Mouse (Mus musculus) embryonic facial prominence, embryonic 15.5 days (tissue): ENCODE measurements around the gene Dcakd. TPM values are rescaled to one million over a fixed set of nuclear protein-coding genes. Genes with fewer than 3 reads are reported as not detected.
A peak's percentile ranks its signal among the peaks of the same experiment; 100 is the strongest.

Source experiments
- ATAC-seq: fragments of 200-750 bp; cut with Nextera tagmentation; 2 replicates; pipeline ENCODE4 v1.8.0; 2017; ENCODE audit warnings: low read depth, moderate TSS enrichment; ENCODE audit not compliant: insufficient number of reproducible peaks, low FRiP score, low TSS enrichment
- H3K27ac ChIP-seq: fragments of 300-500 bp; sonication (generic); replicated peaks from 2 replicates; pipeline ENCODE4 v1.5.1; 2015; ENCODE audit warnings: mild to moderate bottlenecking, inconsistent platforms
- H3K27me3 ChIP-seq: fragments of 300-500 bp; sonication (generic); 2 replicates; pipeline ENCODE4 v1.6.1; 2015; ENCODE audit warnings: inconsistent platforms
- H3K36me3 ChIP-seq: fragments of 300-500 bp; sonication (generic); 2 replicates; pipeline ENCODE4 v1.6.1; 2015; ENCODE audit warnings: mild to moderate bottlenecking, inconsistent platforms
- H3K4me1 ChIP-seq: fragments of 300-500 bp; sonication (generic); 2 replicates; pipeline ENCODE4 v1.6.1; 2015; ENCODE audit warnings: inconsistent platforms
- H3K4me2 ChIP-seq: fragments of 300-500 bp; sonication (generic); replicated peaks from 2 replicates; pipeline ENCODE4 v1.6.1; 2015; ENCODE audit warnings: mild to moderate bottlenecking, inconsistent platforms
- H3K4me3 ChIP-seq: fragments of 300-500 bp; sonication (generic); replicated peaks from 2 replicates; pipeline ENCODE4 v1.5.1; 2015; ENCODE audit warnings: mild to moderate bottlenecking, inconsistent platforms
- H3K9ac ChIP-seq: fragments of 300-500 bp; sonication (generic); 2 replicates; pipeline ENCODE4 v1.6.1; 2015; ENCODE audit warnings: inconsistent platforms
- H3K9me3 ChIP-seq: fragments of 300-500 bp; sonication (generic); replicated peaks from 2 replicates; pipeline ENCODE4 v1.6.1; 2016; ENCODE audit warnings: inconsistent platforms
- WGBS: fragments of 180-500 bp; shearing (Covaris S2); methylation state at CpG from one replicate; pipeline ENCODE4 v1.1.7; 2015; 5-methylcytosine and 5-hydroxymethylcytosine counted together
- polyA plus RNA-seq: library from polyadenylated mRNA; unstranded; fragments of >200 nt; fragmentation: Nextera tagmentation; extraction: Ambion mirVana; gene quantifications from 2 replicates; pipeline ENCODE4 v1.2.1, GENCODE M21; 2015

The Dcakd gene
- polyA plus RNA-seq, 1 experiment from 2014 or later = 158 TPM

DNA sequence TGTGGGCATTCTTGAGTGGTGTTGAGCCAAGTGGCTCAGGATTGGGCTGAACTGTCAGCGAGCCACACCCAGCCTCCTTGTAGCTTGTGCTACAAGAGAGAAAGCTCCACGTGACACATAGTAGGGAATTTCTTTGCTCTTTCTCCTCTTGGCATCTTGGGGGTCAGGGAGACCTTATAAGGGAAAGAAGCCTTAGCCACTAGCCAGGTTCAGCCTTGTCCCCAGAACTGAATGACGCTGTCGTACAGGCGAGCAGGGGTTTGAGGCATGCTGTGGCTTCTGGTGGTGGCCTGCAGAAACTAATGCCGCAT, 38.9 kb upstream of the Dcakd start:
- H3K4me2 ChIP-seq = no peak overlapping the region
- no peaks in the 10 kb centered on the region for H3K9me3 ChIP-seq
- H3K4me1 ChIP-seq = peaks cover 20% of the 10 kb centered on the region
- no peak; the same call in 1 of the 2 replicates for ATAC-seq
- H3K36me3 ChIP-seq = peaks cover 80% of the 10 kb centered on the region
- H3K9ac ChIP-seq = no peak overlapping the region
- H3K27me3 ChIP-seq = no peaks in the 10 kb centered on the region
- H3K27ac ChIP-seq = peak overlapping the region; percentile 76
- no peak overlapping the region for H3K4me3 ChIP-seq
- 91% methylated on average over 6 of the region's 6 CpGs for WGBS

DNA sequence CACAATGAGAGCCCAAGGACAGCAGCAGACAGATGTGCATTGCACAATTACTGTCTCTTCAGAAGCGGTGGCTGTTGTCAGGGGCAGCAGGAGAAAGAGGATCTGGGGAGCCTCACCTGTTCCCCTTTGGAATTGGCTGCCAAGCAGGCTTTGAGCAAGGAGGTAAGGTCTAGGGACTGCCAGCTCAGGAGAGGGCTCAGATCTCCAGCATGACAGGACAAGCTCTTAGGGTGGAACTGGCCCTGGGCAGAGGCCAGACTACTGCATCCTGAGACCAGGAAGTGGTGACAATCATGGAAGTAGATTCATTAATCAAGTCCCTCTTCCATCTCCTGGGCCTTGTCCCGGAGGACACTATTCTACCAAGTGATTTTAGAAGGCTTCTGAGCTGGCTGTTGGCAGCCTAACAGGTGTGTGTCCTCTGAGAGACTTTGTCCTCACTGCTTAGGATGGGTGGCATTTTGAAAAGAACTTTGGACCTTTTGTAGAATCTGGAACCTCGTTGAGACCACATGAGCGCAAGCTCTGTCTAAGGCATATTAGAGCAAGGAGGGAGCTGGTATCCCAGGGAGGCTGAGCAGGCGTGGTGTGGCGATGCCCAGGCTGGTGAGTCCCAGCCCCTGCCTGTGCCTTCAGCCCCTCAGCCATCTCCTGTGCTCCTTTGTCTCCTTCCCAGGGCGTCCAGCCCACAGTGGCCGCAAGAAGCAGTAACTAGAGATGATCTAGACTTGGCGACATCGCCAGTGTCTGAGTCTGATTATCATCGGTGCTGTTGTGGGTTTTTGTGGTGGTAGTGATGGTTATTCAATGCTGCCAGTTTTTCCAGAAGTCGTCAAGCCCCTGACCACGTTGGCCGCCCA, 38.3 kb upstream of the Dcakd start:
- peak overlapping the region; percentile 76; the same call in 1 of the 2 replicates for H3K27ac ChIP-seq
- H3K4me3 ChIP-seq = no peak overlapping the region
- no peaks in the 10 kb centered on the region for H3K27me3 ChIP-seq
- peaks cover 20% of the 10 kb centered on the region for H3K4me1 ChIP-seq
- H3K9ac ChIP-seq = no peak overlapping the region
- no peaks in the 10 kb centered on the region for H3K9me3 ChIP-seq
- H3K36me3 ChIP-seq = peaks cover 85% of the 10 kb centered on the region
- no peak overlapping the region for H3K4me2 ChIP-seq
- 86% methylated on average over 14 of the region's 14 CpGs for WGBS
- ATAC-seq = no peak

DNA sequence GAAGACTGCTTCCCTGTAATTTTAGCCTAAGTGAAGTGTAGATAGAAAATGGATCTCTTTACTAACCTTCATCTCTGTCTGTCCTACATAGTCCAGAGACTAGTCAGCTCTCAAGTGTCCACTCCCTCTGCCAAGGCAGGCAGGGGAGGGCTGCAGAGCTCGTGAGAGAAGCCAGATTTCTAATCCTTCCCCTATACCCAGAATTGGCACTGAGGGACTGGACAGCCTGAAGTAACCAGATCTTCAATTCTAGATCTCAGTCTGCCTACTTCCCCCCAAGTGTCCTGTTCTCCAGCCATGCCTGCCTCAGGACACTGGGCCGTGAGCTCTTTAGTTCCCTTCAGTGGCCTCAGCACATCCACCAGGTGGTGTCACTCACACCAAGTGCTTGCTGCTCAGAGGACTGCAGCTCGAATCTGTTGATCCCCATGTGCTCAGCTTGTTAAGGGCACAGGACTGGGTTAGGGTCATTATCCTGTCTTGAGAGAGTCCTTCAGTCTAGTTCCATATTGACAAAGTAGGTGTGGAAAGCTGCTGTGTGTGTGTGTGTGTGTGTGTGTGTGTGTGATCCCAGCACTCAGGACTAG, 30.5 kb upstream of the Dcakd start:
- H3K27me3 ChIP-seq = no peaks in the 10 kb centered on the region
- H3K9ac ChIP-seq = no peak overlapping the region
- no peaks in the 10 kb centered on the region for H3K4me1 ChIP-seq
- no peak overlapping the region for H3K4me2 ChIP-seq
- no peak overlapping the region for H3K27ac ChIP-seq
- no peaks in the 10 kb centered on the region for H3K9me3 ChIP-seq
- peaks cover 80% of the 10 kb centered on the region for H3K36me3 ChIP-seq
- ATAC-seq = no peak; the same call in 1 of the 2 replicates
- H3K4me3 ChIP-seq = no peak overlapping the region
- 61% methylated on average over 3 of the region's 3 CpGs for WGBS

DNA sequence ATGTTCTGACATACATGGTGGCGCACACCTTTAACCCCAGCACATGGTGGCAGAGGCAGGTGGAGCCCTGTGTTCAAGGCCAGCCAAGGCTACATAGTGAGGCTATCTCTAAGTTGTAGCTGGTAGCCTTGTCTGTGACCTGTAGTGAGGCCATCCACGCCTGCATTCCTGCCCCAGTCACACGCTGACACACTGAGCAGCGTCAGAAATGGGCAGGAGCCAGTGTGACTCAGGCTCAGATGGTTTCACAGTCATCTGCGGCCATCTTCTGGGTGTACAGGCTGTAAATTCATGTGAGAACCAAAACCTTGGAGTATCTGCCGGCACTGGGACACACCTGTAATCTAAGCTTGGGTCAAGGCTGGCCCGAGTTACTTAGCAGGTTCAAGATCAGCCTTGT, 28.5 kb upstream of the Dcakd start:
- Histone ChIP-seq H3K4me2 (no peak overlapping the region), H3K4me3 (no peak overlapping the region), H3K9ac (no peak overlapping the region), H3K9me3 (no peaks in the 10 kb centered on the region), H3K27ac (no peak overlapping the region), H3K36me3 (peaks cover 84% of the 10 kb centered on the region), H3K4me1 (0 out of 2 replicates have a peak, but pooled peaks cover 3% of the 10 kb centered on the region), H3K27me3 (no peaks in the 10 kb centered on the region)
- 97% methylated on average over 7 of the region's 7 CpGs for WGBS
- ATAC-seq = no peak

DNA sequence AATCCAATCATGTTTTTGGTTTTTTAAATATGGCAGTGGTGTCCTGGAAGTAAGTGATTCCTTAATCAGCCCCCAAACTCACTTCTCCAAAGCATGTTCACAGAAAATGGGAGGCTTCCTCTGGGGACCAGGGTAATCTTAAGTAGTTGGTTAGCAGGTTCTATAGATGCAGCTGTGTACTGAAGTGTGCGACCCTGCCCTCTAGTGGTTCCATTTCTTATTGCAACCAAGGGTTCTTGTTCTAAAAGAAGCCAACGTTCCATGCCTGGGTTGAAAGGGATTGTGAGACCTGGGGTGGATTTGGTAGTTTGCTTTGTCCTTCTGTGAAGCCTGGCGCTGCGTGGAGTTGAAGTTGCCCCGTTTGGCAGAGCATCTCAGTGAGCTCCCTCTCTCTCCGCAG, 26.7 kb upstream of the Dcakd start:
- Histone ChIP-seq H3K4me2 (no peak overlapping the region), H3K4me3 (no peak overlapping the region), H3K36me3 (peaks cover 87% of the 10 kb centered on the region), H3K4me1 (0 out of 2 replicates have a peak, but pooled peaks cover 3% of the 10 kb centered on the region), H3K27me3 (no peaks in the 10 kb centered on the region), H3K27ac (no peak overlapping the region), H3K9me3 (no peaks in the 10 kb centered on the region), H3K9ac (no peak overlapping the region)
- 40% methylated on average over 6 of the region's 6 CpGs for WGBS
- ATAC-seq = no peak

DNA sequence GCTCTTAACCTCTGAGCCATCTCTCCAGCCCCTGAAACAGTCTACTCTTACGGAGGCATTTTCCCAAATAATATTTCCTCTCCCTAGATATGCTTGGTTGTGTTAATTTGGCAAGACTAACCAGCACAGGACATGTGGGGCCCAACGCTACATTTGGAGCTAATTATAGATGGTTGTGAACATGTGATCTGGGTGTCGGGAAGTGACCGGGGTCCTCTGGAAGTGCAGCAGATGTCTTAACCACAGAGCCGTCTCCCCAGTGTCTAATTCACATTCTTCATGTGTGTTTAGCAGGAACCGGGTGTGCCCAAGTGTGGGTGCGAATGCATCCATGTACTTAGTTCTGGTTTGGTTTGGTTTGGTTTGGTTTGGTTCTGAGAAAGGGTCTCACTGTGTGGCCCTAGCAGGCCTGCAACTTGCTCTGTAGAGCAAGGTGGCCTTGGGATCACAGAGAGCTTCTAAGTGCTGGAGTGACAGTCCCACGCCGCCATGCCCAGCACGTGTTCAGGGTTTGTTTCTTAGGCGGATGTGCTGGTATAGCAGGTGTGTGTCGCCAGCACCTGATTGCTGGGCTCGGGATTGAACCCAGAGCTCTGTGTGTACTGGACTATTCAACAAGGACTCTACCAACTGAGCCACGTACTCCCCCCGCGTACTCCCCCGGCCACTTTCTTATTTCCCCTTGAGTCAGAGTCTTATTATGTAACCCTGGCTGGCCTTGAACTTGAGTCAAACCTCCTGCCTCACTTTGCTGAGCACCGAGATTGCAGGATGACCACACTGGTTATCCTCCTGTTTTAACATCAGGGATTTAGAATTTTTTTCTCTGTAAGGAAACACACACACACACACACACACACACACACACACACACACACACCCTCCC, 25.3 kb upstream of the Dcakd start:
- no peaks in the 10 kb centered on the region for H3K27me3 ChIP-seq
- no peak overlapping the region for H3K9ac ChIP-seq
- no peak overlapping the region for H3K4me3 ChIP-seq
- no peak for ATAC-seq
- 76% methylated on average over 18 of the region's 18 CpGs for WGBS
- H3K4me2 ChIP-seq = no peak overlapping the region
- H3K27ac ChIP-seq = 0 out of 2 replicates have a peak overlapping the region, but pooled peaks have one; percentile 51
- H3K4me1 ChIP-seq = 0 out of 2 replicates have a peak, but pooled peaks cover 3% of the 10 kb centered on the region
- no peaks in the 10 kb centered on the region for H3K9me3 ChIP-seq
- peaks cover 78% of the 10 kb centered on the region for H3K36me3 ChIP-seq

DNA sequence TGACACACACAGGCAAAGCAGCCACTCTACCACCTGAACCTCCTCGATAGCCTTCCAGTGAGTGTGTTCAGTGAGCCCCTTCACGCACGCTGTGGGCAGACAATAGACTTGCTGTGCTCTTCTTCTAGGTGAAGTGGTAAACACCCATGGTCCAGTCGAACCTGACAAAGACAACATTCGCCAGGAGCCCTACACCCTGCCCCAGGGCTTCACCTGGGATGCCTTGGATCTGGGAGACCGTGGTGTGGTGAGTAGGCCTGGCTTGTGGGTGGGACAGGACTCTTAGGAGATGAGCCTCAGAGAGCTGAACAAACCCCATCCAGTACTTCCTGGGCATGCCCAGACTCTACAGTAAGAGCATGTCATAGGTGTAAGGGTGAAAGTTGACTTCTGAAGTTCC, 23.9 kb upstream of the Dcakd start:
- no peak overlapping the region for H3K9ac ChIP-seq
- no peak overlapping the region for H3K4me2 ChIP-seq
- H3K4me1 ChIP-seq = 0 out of 2 replicates have a peak, but pooled peaks cover 3% of the 10 kb centered on the region
- peaks cover 64% of the 10 kb centered on the region for H3K36me3 ChIP-seq
- no peak overlapping the region for H3K27ac ChIP-seq
- no peak overlapping the region for H3K4me3 ChIP-seq
- no peak for ATAC-seq
- H3K9me3 ChIP-seq = no peaks in the 10 kb centered on the region
- WGBS = 86% methylated on average over 6 of the region's 6 CpGs
- no peaks in the 10 kb centered on the region for H3K27me3 ChIP-seq

DNA sequence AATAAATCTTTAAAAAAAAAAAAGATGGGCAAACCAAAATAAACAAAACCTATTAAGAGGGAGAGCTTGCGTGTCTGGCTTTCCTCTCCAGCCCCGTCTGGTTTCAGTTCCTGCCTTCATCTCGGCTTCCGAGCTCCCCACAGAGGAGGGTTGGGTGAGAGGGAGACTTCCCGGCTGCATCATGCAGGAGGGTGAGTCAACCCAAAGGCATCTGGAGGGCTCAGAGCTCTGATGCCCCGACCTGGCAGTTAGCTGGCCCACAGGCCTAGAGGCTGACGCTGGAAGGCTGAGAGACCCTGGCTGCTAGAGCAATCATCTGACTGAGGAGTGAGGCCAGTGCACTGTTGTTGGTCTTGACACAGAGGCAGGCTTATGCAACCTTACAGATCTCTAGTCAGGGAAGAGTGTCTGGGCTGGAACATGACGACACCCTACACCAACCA, 23.1 kb upstream of the Dcakd start:
- Histone ChIP-seq H3K9ac (no peak overlapping the region), H3K27me3 (no peaks in the 10 kb centered on the region), H3K4me1 (0 out of 2 replicates have a peak, but pooled peaks cover 3% of the 10 kb centered on the region), H3K4me3 (no peak overlapping the region), H3K9me3 (no peaks in the 10 kb centered on the region), H3K4me2 (no peak overlapping the region), H3K27ac (no peak overlapping the region), H3K36me3 (peaks cover 62% of the 10 kb centered on the region)
- WGBS = 52% methylated on average over 8 of the region's 8 CpGs
- ATAC-seq = peak; percentile 49; the same call in 1 of the 2 replicates

DNA sequence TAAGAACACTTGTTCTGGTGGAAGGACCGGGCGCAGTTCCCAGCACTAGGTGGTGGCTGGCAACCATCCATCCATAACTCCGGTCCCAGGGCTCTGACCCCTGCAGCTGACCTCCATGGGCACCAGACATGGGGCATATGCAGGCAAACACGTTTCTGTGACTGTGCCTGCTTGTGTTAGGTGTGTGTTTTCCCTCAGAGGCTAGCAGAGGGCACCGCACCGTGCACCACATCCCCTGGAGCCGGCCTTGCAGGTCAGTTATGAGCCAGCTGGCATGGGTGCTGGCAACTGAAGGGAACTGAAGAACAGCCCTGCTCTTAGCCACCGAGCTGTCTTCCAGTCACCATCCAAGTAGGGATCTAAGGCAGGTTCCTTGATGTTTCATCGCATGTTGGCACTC, 22.0 kb upstream of the Dcakd start:
- Histone ChIP-seq H3K9ac (no peak overlapping the region), H3K4me1 (0 out of 2 replicates have a peak, but pooled peaks cover 3% of the 10 kb centered on the region), H3K27ac (no peak overlapping the region), H3K27me3 (no peaks in the 10 kb centered on the region), H3K9me3 (no peaks in the 10 kb centered on the region), H3K4me2 (no peak overlapping the region), H3K36me3 (peaks cover 62% of the 10 kb centered on the region), H3K4me3 (no peak overlapping the region)
- ATAC-seq = no peak
- 91% methylated on average over 9 of the region's 9 CpGs for WGBS

DNA sequence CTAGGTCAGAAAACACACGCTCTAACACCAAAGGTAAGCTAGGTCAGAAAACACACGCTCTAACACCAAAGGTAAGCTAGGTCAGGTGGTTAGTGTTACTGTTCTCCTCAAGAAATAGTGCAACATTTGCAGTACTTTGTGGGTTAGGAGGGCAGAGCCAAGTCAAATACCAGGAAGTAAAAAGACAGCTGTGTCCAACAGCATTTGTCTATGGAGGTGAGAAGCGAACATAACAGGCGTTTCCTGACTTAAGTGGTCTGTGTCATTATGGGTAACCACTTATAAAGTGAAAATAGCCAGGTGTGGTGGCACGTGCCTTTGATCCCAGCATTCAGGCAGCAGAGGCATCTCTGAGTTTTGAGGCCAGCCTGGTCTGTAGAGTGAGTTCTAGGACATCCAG, 21.5 kb upstream of the Dcakd start:
- Histone ChIP-seq H3K27ac (no peak overlapping the region), H3K9me3 (no peaks in the 10 kb centered on the region), H3K9ac (no peak overlapping the region), H3K36me3 (peaks cover 64% of the 10 kb centered on the region), H3K27me3 (no peaks in the 10 kb centered on the region), H3K4me2 (no peak overlapping the region), H3K4me1 (0 out of 2 replicates have a peak, but pooled peaks cover 3% of the 10 kb centered on the region), H3K4me3 (no peak overlapping the region)
- WGBS = 84% methylated on average over 5 of the region's 5 CpGs
- ATAC-seq = no peak

DNA sequence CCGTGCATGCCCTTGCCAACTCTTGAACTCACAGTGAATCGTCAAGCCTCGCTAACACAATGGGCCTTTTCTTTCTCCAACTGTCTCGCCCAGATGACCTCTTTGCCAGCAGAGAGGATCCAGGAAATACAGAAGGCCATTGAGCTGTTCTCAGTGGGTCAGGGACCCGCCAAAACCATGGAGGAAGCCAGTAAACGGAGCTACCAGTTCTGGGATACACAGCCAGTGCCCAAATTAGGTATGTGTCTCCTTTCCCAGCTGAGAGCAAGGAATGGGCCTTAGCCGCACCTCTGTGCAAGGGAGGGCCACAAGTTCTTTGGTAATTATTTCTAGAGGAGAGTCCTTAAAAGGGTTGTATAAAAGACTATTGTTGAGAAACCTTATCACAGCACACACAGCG, 18.2 kb upstream of the Dcakd start:
- Histone ChIP-seq H3K27ac (no peak overlapping the region), H3K4me1 (no peaks in the 10 kb centered on the region), H3K36me3 (peaks cover 47% of the 10 kb centered on the region), H3K9me3 (no peaks in the 10 kb centered on the region), H3K4me2 (no peak overlapping the region), H3K4me3 (no peak overlapping the region), H3K27me3 (no peaks in the 10 kb centered on the region), H3K9ac (no peak overlapping the region)
- WGBS = 60% methylated on average over 8 of the region's 8 CpGs
- no peak for ATAC-seq
